Mouse (Mus musculus): ENCODE results near the gene Pkmyt1. TPM values are rescaled to one million over a fixed set of nuclear protein-coding genes. Genes with fewer than 3 reads are reported as not detected.

Pkmyt1 gene
- 19.8 and 20.8 TPM in 2 replicates for polyA plus RNA-seq (2012; rRNA removed)

GRCm38 (mm10) chr17:23725999-23726757, at the start of gene Pkmyt1:
Gene Pkmyt1 (plus strand): TSS chr17:23726336.

GRCm38 (mm10) chr17:23677236-23677679, 48.9 kb upstream of the Pkmyt1 start, which contains the start of gene Tnfrsf12a:
Gene Tnfrsf12a (minus strand): TSS chr17:23677468.

GRCm38 (mm10) chr17:23679127-23679835, 46.9 kb upstream of the Pkmyt1 start, which contains the start of gene Cldn6:
Gene Cldn6 (plus strand): TSS chr17:23679249.

GRCm38 (mm10) chr17:23683856-23684672, 42.1 kb upstream of the Pkmyt1 start, which contains the start of gene Cldn9:
Gene Cldn9 (minus strand): TSS chr17:23684026.

GRCm38 (mm10) chr17:23722376-23723125, 3.6 kb upstream of the Pkmyt1 start, which contains the start of gene 1520401A03Rik:
Gene 1520401A03Rik (minus strand): TSS chr17:23722783.

GRCm38 (mm10) chr17:23740598-23741021, 14.5 kb downstream of the Pkmyt1 start, which contains the start of gene Paqr4:
Gene Paqr4 (minus strand): TSS chr17:23740867.

GRCm38 (mm10) chr17:23745301-23746251, 19.4 kb downstream of the Pkmyt1 start, which contains the start of gene Kremen2:
Gene Kremen2 (minus strand): TSS chr17:23745833.

GRCm38 (mm10) chr17:23771284-23772218, 45.4 kb downstream of the Pkmyt1 start, which contains the start of gene Flywch1:
Gene Flywch1 (minus strand): TSS chr17:23771602.

GRCm38 (mm10) chr17:23785561-23786471, 59.7 kb downstream of the Pkmyt1 start, which contains the start of gene Flywch2:
Gene Flywch2 (minus strand): TSS chr17:23786081.

Other genes with a start within 250 kb of the Pkmyt1 start
- not detected in 2 replicates for gene Vmn2r117, start 246.6 kb upstream of the Pkmyt1 start, polyA plus RNA-seq (2012; rRNA removed)
- gene Zfp213, start 162.1 kb upstream of the Pkmyt1 start, polyA plus RNA-seq (2012; rRNA removed) = 12.9 and 13.4 TPM in 2 replicates
- 35.4 and 39.3 TPM in 2 replicates for gene Zfp13, start 126.8 kb upstream of the Pkmyt1 start, polyA plus RNA-seq (2012; rRNA removed)
- 0.08 and 0.12 TPM in 2 replicates for gene Zscan10, start 125.5 kb upstream of the Pkmyt1 start, polyA plus RNA-seq (2012; rRNA removed)
- 0.87 and 1.0 TPM in 2 replicates for gene Mmp25, start 81.1 kb upstream of the Pkmyt1 start, polyA plus RNA-seq (2012; rRNA removed)
- gene Bicdl2, start 65.8 kb upstream of the Pkmyt1 start, polyA plus RNA-seq (2012; rRNA removed) = 0.13 and 0.22 TPM in 2 replicates
- 86.9 and 88.9 TPM in 2 replicates for gene Hcfc1r1, start 52.7 kb upstream of the Pkmyt1 start, polyA plus RNA-seq (2012; rRNA removed)
- gene Thoc6, start 52.5 kb upstream of the Pkmyt1 start, polyA plus RNA-seq (2012; rRNA removed) = 28.9 and 33.0 TPM in 2 replicates
- 2.5 and 3.4 TPM in 2 replicates for gene Tnfrsf12a, start 48.9 kb upstream of the Pkmyt1 start, polyA plus RNA-seq (2012; rRNA removed)
- 0.54 and 0.72 TPM in 2 replicates for gene Cldn6, start 47.1 kb upstream of the Pkmyt1 start, polyA plus RNA-seq (2012; rRNA removed)
- gene Cldn9, start 42.3 kb upstream of the Pkmyt1 start, polyA plus RNA-seq (2012; rRNA removed) = 0.40 and 0.47 TPM in 2 replicates
- 0.17 and 0.32 TPM in 2 replicates for gene 1520401A03Rik, start 3.6 kb upstream of the Pkmyt1 start, polyA plus RNA-seq (2012; rRNA removed)
- gene Paqr4, start 14.5 kb downstream of the Pkmyt1 start, polyA plus RNA-seq (2012; rRNA removed) = 33.9 and 34.7 TPM in 2 replicates
- gene Kremen2, start 19.5 kb downstream of the Pkmyt1 start, polyA plus RNA-seq (2012; rRNA removed) = 1.3 and 1.6 TPM in 2 replicates
- 80.5 and 83.9 TPM in 2 replicates for gene Flywch1, start 45.3 kb downstream of the Pkmyt1 start, polyA plus RNA-seq (2012; rRNA removed)
- 46.4 and 59.7 TPM in 2 replicates for gene Flywch2, start 59.7 kb downstream of the Pkmyt1 start, polyA plus RNA-seq (2012; rRNA removed)
- gene Srrm2, start 64.2 kb downstream of the Pkmyt1 start, polyA plus RNA-seq (2012; rRNA removed) = 446 and 518 TPM in 2 replicates
- gene Elob, start 102.8 kb downstream of the Pkmyt1 start, polyA plus RNA-seq (2012; rRNA removed) = 883 and 917 TPM in 2 replicates
- 0.26 and 0.27 TPM in 2 replicates for gene Prss33, start 109.7 kb downstream of the Pkmyt1 start, polyA plus RNA-seq (2012; rRNA removed)
- gene Prss32, start 117.5 kb downstream of the Pkmyt1 start, polyA plus RNA-seq (2012; rRNA removed) = 1.6 and 1.8 TPM in 2 replicates
- gene Prss41, start 117.8 kb downstream of the Pkmyt1 start, polyA plus RNA-seq (2012; rRNA removed) = 1.6 and 1.7 TPM in 2 replicates
- not detected in 2 replicates for gene Prss21, start 141.7 kb downstream of the Pkmyt1 start, polyA plus RNA-seq (2012; rRNA removed)
- not detected in 2 replicates for gene Dcpp1, start 154.5 kb downstream of the Pkmyt1 start, polyA plus RNA-seq (2012; rRNA removed)
- gene Dcpp2, start 154.5 kb downstream of the Pkmyt1 start, polyA plus RNA-seq (2012; rRNA removed) = not detected in 2 replicates
- not detected in 2 replicates for gene Dcpp3, start 191.1 kb downstream of the Pkmyt1 start, polyA plus RNA-seq (2012; rRNA removed)
- not detected in 2 replicates for gene Sbp, start 215.3 kb downstream of the Pkmyt1 start, polyA plus RNA-seq (2012; rRNA removed)
- not detected in 2 replicates for gene Sbpl, start 228.9 kb downstream of the Pkmyt1 start, polyA plus RNA-seq (2012; rRNA removed)